Mouse (Mus musculus) spleen, postnatal 0 days (tissue): ENCODE data around the gene Arrdc1. TPM values are rescaled to one million over a fixed set of nuclear protein-coding genes. Genes with fewer than 3 reads are reported as not detected.

Experiments
- polyA plus RNA-seq: library from polyadenylated mRNA; unstranded; fragments of >200 nt; fragmentation: Nextera tagmentation; extraction: Ambion mirVana; gene quantifications from 2 replicates; pipeline ENCODE4 v1.2.1, GENCODE M21; 2015

Arrdc1 gene
- polyA plus RNA-seq = 39.2 and 50.4 TPM in 2 replicates

DNA sequence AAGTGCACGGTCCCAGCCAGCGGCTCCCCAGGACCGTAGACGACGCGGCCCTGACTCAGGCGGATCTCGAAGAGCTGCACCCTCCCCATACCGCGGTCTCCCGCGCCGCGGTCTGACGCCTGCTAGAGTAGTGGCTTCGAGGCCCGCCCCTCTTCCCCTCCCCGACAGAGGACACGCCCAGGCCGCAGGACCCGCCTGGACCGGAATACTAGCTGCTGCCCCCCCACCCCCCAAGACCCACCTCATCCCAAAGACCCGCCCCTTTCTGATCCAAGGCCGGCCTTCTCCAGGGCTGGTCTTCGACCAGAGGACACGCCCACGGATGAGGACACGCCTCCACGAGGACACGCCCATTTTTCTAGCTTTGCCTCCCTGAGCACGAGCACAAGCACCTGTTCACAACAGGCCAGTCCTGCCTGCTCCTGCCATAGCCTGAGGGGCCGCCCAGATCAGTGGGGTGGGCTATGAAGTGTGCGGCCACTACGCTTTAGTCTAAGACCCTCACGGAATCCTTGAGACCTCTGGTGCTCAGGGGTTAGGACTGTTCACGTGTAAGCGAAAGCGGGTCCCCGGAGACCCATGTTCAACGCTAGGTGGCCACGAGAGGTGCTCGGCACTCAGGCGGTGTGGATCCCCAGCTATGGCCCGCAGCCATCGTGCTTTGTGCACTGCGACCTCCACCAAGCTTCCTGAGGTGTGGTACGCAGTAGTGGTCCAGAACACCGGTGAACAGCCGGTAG, at the start of gene Arrdc1:
Gene Arrdc1, minus strand, starts transcription at position 196 of the 740 bp plus-strand sequence.

GRCm38 (mm10) chr2:24975704-24976297, 40.7 kb upstream of the Arrdc1 start, which contains the start of gene Pnpla7:
Gene Pnpla7, plus strand, starts transcription at chr2:24976033.

DNA sequence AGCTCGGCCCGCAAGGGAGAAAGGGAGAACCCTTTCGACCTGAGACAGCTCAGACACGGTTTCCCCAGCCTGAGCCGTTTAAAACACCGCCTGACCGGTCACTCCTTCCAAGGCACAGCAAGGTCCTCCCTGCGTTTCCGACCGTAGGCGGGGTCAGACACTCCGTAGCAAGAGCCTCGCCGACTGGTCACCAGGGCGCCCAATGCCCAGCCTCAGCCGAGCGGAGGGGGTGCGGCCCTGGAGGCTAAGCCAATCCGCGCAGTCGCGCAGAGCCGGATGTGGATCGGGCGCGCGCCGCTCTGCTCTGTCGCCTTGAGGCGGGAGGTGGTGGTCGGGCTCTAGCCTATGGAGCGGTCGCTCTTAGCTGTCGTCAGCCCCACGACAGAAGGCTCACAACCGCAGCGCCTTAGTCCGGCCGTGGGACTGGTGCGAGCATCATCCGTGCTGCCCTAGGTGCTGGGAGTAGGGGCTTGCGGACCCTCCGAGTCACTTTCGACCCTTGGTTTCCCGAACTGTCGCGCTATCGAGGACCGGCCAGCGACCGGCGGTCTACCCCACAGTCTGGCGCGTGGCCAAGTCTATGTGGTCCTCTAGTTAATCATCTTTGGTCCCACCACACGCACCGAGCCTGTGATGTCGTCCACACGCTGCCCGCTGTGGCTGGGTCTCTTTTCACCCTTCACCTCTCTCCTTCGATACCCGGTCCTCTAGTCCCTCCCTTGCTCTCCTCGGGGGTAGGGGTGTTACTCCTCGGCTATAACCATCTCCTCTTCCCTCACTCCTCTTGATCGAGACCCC, 40.1 kb upstream of the Arrdc1 start, which contains the start of gene Mrpl41:
Gene Mrpl41, minus strand, starts transcription at position 193 of the 798 bp plus-strand sequence.

DNA sequence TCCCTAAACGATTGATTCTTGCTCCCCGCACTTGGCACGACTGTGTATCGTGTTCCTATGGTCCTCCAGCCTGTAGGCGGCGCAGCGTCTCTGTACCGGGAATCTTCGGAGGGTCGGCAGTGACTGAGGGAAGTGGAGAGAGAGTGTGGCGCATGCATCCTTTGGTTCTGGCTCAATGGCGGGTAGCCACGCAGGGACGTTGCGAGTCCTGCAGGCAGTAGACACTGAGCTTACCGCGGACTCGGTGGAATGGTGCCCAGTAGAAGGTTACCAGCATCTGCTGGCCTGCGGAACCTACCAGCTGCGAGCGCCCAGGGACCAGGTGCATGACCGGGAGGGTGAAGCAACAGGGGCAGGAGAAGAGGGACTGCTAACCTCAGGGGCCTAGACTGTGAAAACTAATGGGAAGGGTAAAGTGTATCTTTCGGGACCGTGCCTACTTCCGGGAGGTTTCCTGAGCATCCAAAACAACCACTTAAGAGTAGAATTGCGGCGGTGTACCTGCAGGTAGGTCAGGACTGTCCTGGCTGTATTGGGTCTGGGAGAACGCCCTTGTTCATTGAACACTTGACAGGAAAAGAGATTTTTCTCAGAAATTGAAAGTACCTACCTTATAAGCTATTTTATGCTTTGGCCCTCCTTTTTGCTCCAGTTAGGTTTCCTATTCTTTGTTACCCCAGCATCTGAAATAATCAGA, 27.4 kb upstream of the Arrdc1 start, which contains the start of gene Dph7:
Gene Dph7, plus strand, starts transcription at position 97 of the 697 bp plus-strand sequence.

DNA sequence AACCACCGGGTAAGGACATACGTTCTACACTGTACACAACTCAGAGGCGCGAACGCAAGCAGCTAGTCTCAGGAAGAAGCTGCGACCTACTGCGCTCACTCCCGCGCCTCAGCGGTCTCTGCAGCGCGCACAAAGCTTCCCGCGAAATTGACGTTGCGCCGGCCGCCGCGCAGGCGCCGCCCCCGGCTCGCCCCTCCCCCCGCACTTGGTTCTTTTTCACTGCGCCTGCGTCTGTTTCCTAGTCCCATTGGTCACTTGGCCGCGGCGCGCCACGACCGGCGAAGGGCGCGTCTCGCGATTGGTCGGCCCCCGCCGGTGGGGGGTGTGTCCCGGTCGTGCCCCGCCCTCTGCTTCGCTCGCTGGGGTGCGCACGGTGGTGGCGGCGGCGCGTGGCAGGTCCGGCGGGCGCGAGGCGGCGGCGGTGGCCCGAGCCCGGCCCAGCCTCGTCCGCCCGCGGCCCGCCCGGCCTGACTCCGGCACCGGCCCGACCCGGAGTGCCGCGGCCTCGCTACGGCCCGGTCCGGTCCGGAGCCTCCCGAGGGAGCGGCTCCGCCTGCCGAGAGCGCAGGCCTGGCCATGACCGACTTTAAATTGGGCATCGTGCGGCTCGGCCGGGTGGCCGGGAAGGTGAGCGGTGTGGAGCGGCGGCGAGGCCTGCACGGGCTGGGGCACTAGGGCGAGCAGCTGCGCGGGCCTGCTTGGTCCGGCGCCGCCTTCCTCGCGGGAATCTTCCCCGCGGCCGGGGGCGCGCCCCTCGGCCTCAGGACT, 14.6 kb upstream of the Arrdc1 start, which contains the start of gene Zmynd19:
Gene Zmynd19, plus strand, starts transcription at position 372 of the 768 bp plus-strand sequence.

GRCm38 (mm10) chr2:24918930-24919838, 15.9 kb downstream of the Arrdc1 start, which contains the start of gene Ehmt1:
Gene Ehmt1, minus strand, starts transcription at chr2:24919614.

Other genes starting within 250 kb of the Arrdc1 start
- 0.01 and 0.06 TPM in 2 replicates for gene Cacna1b, start 172.1 kb downstream of the Arrdc1 start, polyA plus RNA-seq
- 25.0 and 28.0 TPM in 2 replicates for gene Ehmt1, start 15.6 kb downstream of the Arrdc1 start, polyA plus RNA-seq
- gene Zmynd19, start 14.5 kb upstream of the Arrdc1 start, polyA plus RNA-seq = 13.4 and 15.2 TPM in 2 replicates
- gene Dph7, start 27.1 kb upstream of the Arrdc1 start, polyA plus RNA-seq = 15.2 and 15.6 TPM in 2 replicates
- gene Mrpl41, start 39.8 kb upstream of the Arrdc1 start, polyA plus RNA-seq = 97.8 and 105 TPM in 2 replicates
- 24.9 and 30.7 TPM in 2 replicates for gene Pnpla7, start 40.8 kb upstream of the Arrdc1 start, polyA plus RNA-seq
- gene Nsmf, start 119.1 kb upstream of the Arrdc1 start, polyA plus RNA-seq = 16.5 and 22.2 TPM in 2 replicates
- not detected in 2 replicates for gene Entpd8, start 145.1 kb upstream of the Arrdc1 start, polyA plus RNA-seq
- 0.07 and 0.21 TPM in 2 replicates for gene Noxa1, start 159.9 kb upstream of the Arrdc1 start, polyA plus RNA-seq
- gene Nrarp, start 245.5 kb upstream of the Arrdc1 start, polyA plus RNA-seq = 5.3 and 5.6 TPM in 2 replicates